Mouse (Mus musculus): Measurements from ENCODE around the gene Ppp2r5e. TPM values are rescaled to one million over a fixed set of nuclear protein-coding genes. Genes with fewer than 3 reads are reported as not detected.
"Not testable (repeated sequence)": the region's sequence is repeated elsewhere in the genome, so short reads cannot be mapped to it uniquely, and the experiment has no call there.

Gene Ppp2r5e
- polyA plus RNA-seq, 1 experiment from 2014 or later: 11.8 TPM

DNA sequence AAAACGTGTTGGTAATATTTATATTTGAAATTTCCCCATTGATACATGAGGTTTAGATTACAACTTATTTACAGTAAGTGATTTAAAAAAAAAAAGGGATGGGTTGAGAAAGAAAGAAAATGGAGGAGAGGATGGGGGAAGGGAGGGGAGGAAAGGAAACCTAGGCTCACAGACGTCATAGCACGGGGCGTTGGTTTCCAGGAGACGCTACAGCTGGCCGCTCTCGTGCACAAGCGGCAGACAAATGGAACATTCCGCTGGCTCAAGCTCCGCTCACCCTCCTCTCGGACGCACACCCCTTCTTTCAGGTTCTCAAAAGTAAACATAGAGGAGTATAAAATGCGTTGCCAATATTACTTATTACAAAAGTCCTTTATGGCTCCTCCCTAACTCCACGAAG, 146.0 kb downstream of the Ppp2r5e start:
- H3K9me3 ChIP-seq: no peaks in the 10 kb centered on the region
- no peak overlapping the region; the same call in 1 of the 2 replicates for H3K4me2 ChIP-seq (replicated peaks)
- H3K4me1 ChIP-seq (replicated peaks): 0 out of 2 replicates have a peak, but pooled peaks cover 4% of the 10 kb centered on the region
- no peak overlapping the region for H3K9ac ChIP-seq
- no peak overlapping the region for H3K27ac ChIP-seq
- peak; percentile 43; the same call in 1 of the 2 replicates for ATAC-seq
- no peak overlapping the region for H3K4me3 ChIP-seq (replicated peaks)
- peaks cover 12% of the 10 kb centered on the region; the same call in 1 of the 2 replicates for H3K36me3 ChIP-seq
- 48% methylated on average over 14 of the region's 14 CpGs for WGBS
- H3K27me3 ChIP-seq (replicated peaks): no peaks in the 10 kb centered on the region

DNA sequence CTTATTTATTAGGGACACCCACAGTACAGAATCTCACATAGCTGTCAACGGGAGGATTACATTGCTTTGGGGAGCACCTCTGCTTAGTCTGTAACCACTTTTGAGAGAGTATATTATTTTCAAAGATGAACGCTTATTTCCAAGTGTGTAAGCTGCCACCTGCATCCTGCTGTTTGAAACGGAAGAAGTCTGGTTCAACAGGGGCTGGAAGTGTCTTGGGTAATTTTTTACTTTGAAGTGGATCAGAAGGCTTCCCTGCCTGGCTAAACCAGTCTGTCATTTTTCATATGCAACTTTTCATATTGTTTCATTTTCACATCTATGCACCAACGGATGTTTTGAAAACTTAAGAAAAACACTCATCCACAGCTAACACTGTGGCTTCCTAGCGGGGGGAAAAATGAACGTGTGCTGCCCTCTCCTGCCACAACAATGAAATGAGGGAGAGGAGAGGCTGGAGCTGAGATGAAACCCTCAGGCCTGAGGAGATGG, 146.5 kb downstream of the Ppp2r5e start:
- Histone ChIP-seq H3K36me3 (peaks cover 12% of the 10 kb centered on the region; the same call in 1 of the 2 replicates), H3K4me1 (replicated peaks) (0 out of 2 replicates have a peak, but pooled peaks cover 4% of the 10 kb centered on the region), H3K4me2 (replicated peaks) (no peak overlapping the region), H3K27ac (no peak overlapping the region), H3K4me3 (replicated peaks) (no peak overlapping the region), H3K9me3 (no peaks in the 10 kb centered on the region), H3K9ac (no peak overlapping the region), H3K27me3 (replicated peaks) (no peaks in the 10 kb centered on the region)
- WGBS: 56% methylated on average over 6 of the region's 6 CpGs
- ATAC-seq: no peak

DNA sequence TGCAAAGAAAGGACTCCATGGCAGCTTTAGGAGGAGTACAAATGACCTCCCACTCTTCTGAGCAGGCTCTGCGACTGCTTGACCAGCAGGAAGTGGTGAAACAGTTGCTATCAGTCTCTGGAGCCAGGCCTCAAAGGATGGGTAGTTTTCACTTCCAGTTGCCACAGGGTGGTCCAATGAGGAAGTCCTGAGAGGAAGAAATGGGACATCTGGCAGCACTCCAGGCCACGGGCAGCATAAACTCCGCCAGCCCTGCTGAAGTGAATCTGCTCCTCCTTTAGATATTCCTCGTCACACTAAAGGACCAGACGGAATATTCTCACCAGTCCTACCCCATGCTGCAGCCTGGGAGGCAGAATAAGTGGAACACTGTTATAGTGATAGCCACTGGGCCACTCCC, 147.1 kb downstream of the Ppp2r5e start:
- no peak overlapping the region for H3K4me2 ChIP-seq (replicated peaks)
- H3K4me3 ChIP-seq (replicated peaks): no peak overlapping the region
- no peak overlapping the region for H3K9ac ChIP-seq
- WGBS: 68% methylated on average over 5 of the region's 5 CpGs
- peaks cover 12% of the 10 kb centered on the region; the same call in 1 of the 2 replicates for H3K36me3 ChIP-seq
- no peaks in the 10 kb centered on the region for H3K27me3 ChIP-seq (replicated peaks)
- H3K4me1 ChIP-seq (replicated peaks): 0 out of 2 replicates have a peak, but pooled peaks cover 4% of the 10 kb centered on the region
- no peaks in the 10 kb centered on the region for H3K9me3 ChIP-seq
- ATAC-seq: no peak
- H3K27ac ChIP-seq: no peak overlapping the region

DNA sequence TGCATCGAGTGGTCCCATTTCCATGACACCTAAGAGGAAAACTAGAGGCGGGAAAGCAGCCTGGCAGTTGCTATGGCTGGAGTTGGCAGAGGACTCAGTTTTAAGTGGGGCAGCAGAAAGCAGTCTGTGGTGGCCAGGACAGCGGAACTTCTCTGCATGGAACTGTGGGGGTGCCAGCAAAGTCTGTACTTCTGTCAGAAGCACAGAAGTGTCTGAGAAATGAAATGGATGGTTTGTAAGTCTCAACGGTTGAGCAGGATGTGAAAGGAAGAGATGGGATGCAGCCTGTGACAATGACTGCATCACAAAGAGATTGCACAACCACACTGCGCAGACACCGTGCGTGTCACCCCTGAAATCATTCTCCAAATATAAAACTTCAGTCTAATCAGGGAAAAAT, 149.8 kb downstream of the Ppp2r5e start:
- Histone ChIP-seq H3K9ac (no peak overlapping the region), H3K4me2 (replicated peaks) (no peak overlapping the region), H3K4me1 (replicated peaks) (0 out of 2 replicates have a peak, but pooled peaks cover 4% of the 10 kb centered on the region), H3K9me3 (no peaks in the 10 kb centered on the region), H3K27me3 (replicated peaks) (no peaks in the 10 kb centered on the region), H3K36me3 (peaks cover under 1% of the 10 kb centered on the region; the same call in 1 of the 2 replicates), H3K4me3 (replicated peaks) (no peak overlapping the region), H3K27ac (no peak overlapping the region)
- 82% methylated on average over 7 of the region's 7 CpGs for WGBS
- no peak for ATAC-seq

DNA sequence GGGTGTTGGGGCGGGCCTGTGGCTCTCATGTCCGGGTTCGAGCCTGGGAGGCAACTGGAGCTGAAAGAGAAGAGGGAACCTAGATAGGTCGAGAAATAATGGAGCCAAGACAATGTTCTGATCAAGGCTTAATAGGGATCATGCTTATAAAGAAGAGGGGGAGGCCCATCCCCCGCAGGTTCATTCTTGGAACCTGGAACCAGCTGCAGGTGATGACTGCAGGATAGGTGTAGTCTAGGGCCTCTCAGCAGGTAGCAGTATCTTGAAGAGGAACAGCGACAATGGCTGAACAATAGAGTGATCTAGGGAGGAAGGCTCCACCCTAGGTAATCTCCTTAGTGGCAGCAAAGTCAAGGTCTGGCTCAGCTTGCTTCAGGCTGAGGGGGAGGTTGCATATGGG, 163.6 kb downstream of the Ppp2r5e start:
- 85% methylated on average over 6 of the region's 6 CpGs for WGBS
- not testable (repeated sequence) for H3K4me3 ChIP-seq (replicated peaks); H3K36me3 ChIP-seq; H3K27ac ChIP-seq; H3K27me3 ChIP-seq (replicated peaks); H3K9ac ChIP-seq; ATAC-seq; H3K9me3 ChIP-seq; H3K4me2 ChIP-seq (replicated peaks); H3K4me1 ChIP-seq (replicated peaks)

DNA sequence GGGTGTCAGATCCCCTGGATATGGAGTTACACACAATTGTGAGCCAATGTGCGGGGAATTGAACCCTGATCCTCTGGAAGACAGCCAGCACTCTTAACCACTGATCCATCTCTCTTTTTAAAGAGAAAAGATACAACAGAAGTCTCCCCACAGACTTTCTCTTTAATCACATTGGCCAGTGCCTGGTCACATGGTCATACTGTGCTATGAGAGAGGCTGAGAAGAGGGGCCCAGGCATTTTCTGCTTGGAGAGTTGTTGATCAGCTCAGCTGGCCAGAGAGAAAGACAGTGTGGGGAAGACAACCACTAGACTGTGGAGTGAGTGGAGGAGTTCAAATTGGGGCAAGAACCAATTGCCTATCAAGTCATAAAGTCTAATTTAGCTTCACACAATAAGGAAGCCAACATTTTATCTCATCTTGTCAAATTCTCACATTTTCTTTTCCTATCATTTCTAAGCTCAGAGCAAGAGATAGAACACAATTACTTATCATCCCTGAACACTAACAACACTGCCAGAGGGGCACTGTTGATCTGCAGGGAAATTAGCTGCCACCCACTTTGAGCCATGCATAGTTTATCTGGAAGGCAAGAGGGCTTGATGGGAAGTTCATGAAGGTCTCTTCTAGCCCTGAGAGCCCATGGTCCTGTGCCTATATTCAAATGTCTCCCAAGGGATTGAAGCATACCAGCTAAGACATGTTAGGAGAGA, 166.2 kb downstream of the Ppp2r5e start:
- H3K4me3 ChIP-seq (replicated peaks): no peak overlapping the region
- ATAC-seq: no peak

DNA sequence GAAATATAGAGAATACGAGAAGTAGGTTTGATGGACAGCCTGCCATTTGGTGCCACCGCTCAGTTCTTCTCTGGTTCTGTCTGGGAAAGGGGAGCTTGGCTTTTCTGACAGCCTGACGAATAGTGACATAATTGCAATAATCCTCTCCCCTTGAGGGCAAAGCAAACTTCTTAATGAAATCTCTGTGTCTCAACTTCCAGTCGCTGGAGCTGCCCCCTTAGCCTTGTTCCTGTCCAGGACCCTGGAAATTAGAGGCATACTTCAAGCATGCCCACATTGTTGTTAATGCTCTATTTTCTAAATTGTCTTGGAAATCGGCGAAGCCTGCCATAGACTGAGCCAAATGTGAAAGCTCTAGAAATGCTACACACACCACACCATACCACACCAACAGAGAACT, 167.3 kb downstream of the Ppp2r5e start:
- no peak overlapping the region for H3K9ac ChIP-seq
- H3K9me3 ChIP-seq: no peaks in the 10 kb centered on the region
- H3K27ac ChIP-seq: no peak overlapping the region
- H3K4me3 ChIP-seq (replicated peaks): no peak overlapping the region
- no peaks in the 10 kb centered on the region for H3K36me3 ChIP-seq
- no peaks in the 10 kb centered on the region for H3K4me1 ChIP-seq (replicated peaks)
- no peaks in the 10 kb centered on the region for H3K27me3 ChIP-seq (replicated peaks)
- WGBS: 83% methylated on average over 6 of the region's 6 CpGs
- H3K4me2 ChIP-seq (replicated peaks): no peak overlapping the region
- no peak for ATAC-seq

More for the DNA sequence above, 166.2 kb downstream of the Ppp2r5e start:
- no peaks in the 10 kb centered on the region for H3K27me3 ChIP-seq (replicated peaks)
- H3K4me2 ChIP-seq (replicated peaks): no peak overlapping the region
- no peaks in the 10 kb centered on the region for H3K4me1 ChIP-seq (replicated peaks)
- no peak overlapping the region for H3K27ac ChIP-seq
- 93% methylated on average over 1 of the region's 1 CpGs for WGBS
- H3K9ac ChIP-seq: no peak overlapping the region
- H3K36me3 ChIP-seq: no peaks in the 10 kb centered on the region
- H3K9me3 ChIP-seq: no peaks in the 10 kb centered on the region

DNA sequence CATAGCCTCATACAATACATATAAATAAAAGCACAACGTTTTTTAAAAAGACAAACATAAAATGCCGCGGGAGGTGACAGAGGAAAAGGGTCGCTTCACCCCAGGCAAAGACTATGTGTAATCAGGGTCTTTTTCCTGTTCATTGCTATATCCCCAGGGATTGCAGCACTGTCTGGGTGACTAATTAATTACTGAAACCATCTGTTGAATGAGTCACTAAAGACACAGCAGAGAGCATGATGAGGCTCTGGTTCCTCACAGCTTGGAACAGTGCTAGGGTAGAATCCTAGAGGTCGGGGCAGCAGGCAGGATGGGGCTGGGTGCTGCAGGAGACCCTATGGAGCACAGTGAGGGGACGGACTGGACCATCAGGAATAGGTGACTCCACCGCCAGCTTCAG, 170.2 kb downstream of the Ppp2r5e start:
- Histone ChIP-seq H3K4me2 (replicated peaks) (no peak overlapping the region), H3K9me3 (no peaks in the 10 kb centered on the region), H3K9ac (no peak overlapping the region), H3K27ac (no peak overlapping the region), H3K4me1 (replicated peaks) (no peaks in the 10 kb centered on the region), H3K36me3 (no peaks in the 10 kb centered on the region), H3K4me3 (replicated peaks) (no peak overlapping the region), H3K27me3 (replicated peaks) (no peaks in the 10 kb centered on the region)
- WGBS: 81% methylated on average over 7 of the region's 7 CpGs
- ATAC-seq: no peak

DNA sequence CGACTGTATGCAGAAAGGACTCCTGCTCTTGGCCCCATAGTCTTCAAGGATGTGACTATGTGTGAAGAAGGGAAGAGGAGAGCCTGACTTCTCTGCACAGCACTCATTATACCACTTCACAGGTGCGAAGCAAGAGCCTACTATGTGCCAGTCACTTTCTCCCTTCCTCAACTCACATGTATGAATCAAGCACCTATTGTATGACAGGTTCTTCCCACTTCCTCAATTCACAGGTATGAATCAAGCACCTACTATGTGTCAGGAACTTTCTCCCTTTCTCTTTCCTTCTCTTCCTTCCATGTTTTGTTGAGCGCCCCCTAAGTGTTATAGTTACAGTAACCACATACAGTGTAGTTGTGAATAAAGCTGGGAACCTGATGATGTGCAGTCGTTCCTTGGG, 171.2 kb downstream of the Ppp2r5e start:
- no peaks in the 10 kb centered on the region for H3K36me3 ChIP-seq
- H3K9ac ChIP-seq: no peak overlapping the region
- no peaks in the 10 kb centered on the region for H3K9me3 ChIP-seq
- WGBS: 82% methylated on average over 4 of the region's 4 CpGs
- no peaks in the 10 kb centered on the region for H3K4me1 ChIP-seq (replicated peaks)
- H3K27ac ChIP-seq: no peak overlapping the region
- H3K27me3 ChIP-seq (replicated peaks): no peaks in the 10 kb centered on the region
- no peak for ATAC-seq
- H3K4me3 ChIP-seq (replicated peaks): no peak overlapping the region
- H3K4me2 ChIP-seq (replicated peaks): no peak overlapping the region

DNA sequence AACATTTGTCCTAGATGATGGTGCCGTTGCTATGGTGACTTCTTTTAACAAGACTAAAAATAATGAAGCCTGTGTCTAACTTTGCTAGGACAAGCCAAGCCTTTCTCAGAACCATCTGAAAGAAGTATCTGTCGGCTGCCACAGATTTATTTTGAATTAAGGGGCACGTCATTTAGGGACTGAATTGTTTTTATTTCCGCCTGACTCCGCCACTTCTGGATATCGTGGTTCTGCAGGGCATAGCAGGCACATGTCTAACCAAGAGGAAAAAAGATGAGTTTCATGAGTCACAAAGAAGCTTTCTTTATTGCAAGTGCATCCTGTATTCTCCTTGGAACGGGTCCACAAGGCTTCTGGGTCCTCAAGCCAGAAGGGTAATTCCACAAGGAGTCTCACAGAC, 171.7 kb downstream of the Ppp2r5e start:
- ATAC-seq: no peak
- H3K27me3 ChIP-seq (replicated peaks): no peaks in the 10 kb centered on the region
- H3K9ac ChIP-seq: no peak overlapping the region
- WGBS: 71% methylated on average over 7 of the region's 7 CpGs
- no peaks in the 10 kb centered on the region for H3K9me3 ChIP-seq
- H3K4me1 ChIP-seq (replicated peaks): no peaks in the 10 kb centered on the region
- no peak overlapping the region for H3K4me2 ChIP-seq (replicated peaks)
- H3K36me3 ChIP-seq: no peaks in the 10 kb centered on the region
- no peak overlapping the region for H3K27ac ChIP-seq
- no peak overlapping the region for H3K4me3 ChIP-seq (replicated peaks)

DNA sequence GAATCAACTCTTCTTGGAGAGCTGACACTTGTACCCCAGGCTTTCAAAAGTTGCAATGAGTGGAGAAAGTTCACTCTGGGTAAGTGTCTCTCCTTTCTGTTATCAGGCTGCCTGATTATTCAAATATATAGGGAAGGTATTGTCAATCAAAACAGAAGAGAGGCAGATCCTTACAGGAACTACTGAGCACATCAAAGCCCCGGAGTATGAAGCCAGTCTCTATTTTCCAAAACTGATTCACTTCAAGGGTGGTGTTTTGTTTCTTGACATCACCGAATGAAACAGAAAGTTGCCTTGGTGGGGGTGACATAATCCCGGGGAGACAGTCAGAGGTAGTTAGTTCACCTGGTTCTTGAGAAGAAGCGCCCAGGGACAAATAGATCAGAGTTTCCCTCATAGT, 179.4 kb downstream of the Ppp2r5e start, which contains the start of gene Gphb5:
Gene Gphb5, minus strand, starts transcription at position 101 of the 400 bp plus-strand sequence.
- H3K27me3 ChIP-seq (replicated peaks): no peaks in the 10 kb centered on the region
- no peak within 1 kb of the TSS for H3K27ac ChIP-seq
- 91% methylated on average over 4 of the region's 4 CpGs for WGBS
- H3K4me2 ChIP-seq (replicated peaks): no peak within 1 kb of the TSS
- no peaks in the 10 kb centered on the region for H3K4me1 ChIP-seq (replicated peaks)
- H3K9me3 ChIP-seq: no peaks in the 10 kb centered on the region
- H3K36me3 ChIP-seq: no peaks in the 10 kb centered on the region
- no peak for ATAC-seq
- H3K9ac ChIP-seq: no peak within 1 kb of the TSS
- no peak within 1 kb of the TSS for H3K4me3 ChIP-seq (replicated peaks)

DNA sequence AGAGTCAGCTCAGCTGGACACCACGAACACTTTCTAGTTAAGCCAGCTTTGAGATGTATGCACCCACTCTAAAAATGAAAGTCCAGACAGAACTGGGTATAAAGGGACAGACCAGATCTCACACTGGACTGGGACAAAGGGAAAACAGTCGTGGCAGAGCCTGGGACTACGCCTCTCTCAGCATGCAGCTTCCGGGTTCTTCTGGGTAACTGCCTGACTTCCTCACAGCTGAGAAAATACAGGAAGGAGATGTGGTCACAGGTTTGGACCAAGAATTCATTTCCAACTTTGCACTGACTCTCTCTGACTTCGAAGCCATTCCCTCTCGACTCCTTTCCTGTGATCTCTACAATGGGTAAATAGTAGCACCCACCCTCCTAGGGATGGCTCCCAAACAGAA, 181.1 kb downstream of the Ppp2r5e start:
- Histone ChIP-seq H3K4me3 (replicated peaks) (no peak overlapping the region), H3K9me3 (no peaks in the 10 kb centered on the region), H3K4me1 (replicated peaks) (no peaks in the 10 kb centered on the region), H3K9ac (no peak overlapping the region), H3K36me3 (no peaks in the 10 kb centered on the region), H3K27me3 (replicated peaks) (no peaks in the 10 kb centered on the region), H3K27ac (no peak overlapping the region), H3K4me2 (replicated peaks) (no peak overlapping the region)
- WGBS: 79% methylated on average over 6 of the region's 6 CpGs
- ATAC-seq: no peak

DNA sequence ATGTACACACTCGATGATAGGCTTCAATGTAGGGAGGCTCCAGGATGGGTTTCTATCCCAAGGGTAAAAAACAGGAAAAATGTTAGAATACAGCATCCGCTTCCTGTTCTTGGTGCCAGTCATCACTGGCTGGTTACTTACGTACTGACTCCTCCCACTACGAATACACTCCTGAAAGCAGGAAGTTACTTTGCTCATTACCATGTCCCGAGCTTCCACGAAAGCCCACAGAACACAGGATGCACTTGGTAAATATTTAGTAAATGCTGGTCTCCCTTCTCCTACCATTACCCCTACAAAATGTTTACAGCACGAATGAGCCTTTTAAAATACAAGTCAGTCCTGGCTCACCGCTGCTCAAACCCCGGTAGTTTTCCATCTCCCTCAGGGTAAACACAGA, 183.1 kb downstream of the Ppp2r5e start:
- Histone ChIP-seq H3K27ac (no peak overlapping the region), H3K4me3 (replicated peaks) (no peak overlapping the region), H3K9me3 (no peaks in the 10 kb centered on the region), H3K9ac (no peak overlapping the region), H3K27me3 (replicated peaks) (no peaks in the 10 kb centered on the region), H3K4me2 (replicated peaks) (0 out of 2 replicates have a peak overlapping the region, but pooled peaks have one; percentile 28), H3K4me1 (replicated peaks) (no peaks in the 10 kb centered on the region), H3K36me3 (no peaks in the 10 kb centered on the region)
- WGBS: 57% methylated on average over 9 of the region's 9 CpGs
- ATAC-seq: no peak
